Mouse (Mus musculus): ENCODE results near the gene Cdh23. TPM values are rescaled to one million over a fixed set of nuclear protein-coding genes. Genes with fewer than 3 reads are reported as not detected.
A peak's percentile ranks its signal among the peaks of the same experiment; 100 is the strongest.

Gene Cdh23
- polyA plus RNA-seq, 1 experiment from 2014 or later = 0.26 TPM

GRCm38 (mm10) chr10:60281571-60282050 lies 414.7 kb downstream of the Cdh23 start:
- Histone ChIP-seq H3K4me3 (ENCODE audit: low read depth, low read length) (no peak overlapping the region), H3K36me3 (ENCODE audit: control insufficient read depth, insufficient read depth) (no peaks in the 10 kb centered on the region; the same call in 1 of the 2 replicates), H3K27ac (ENCODE audit: low read depth, low read length) (peak overlapping the region; percentile 15; the same call in 1 of the 2 replicates), H3K9ac (ENCODE audit: low read depth, low read length) (no peak overlapping the region), H3K9me3 (ENCODE audit: control insufficient read depth) (no peaks in the 10 kb centered on the region), H3K4me2 (replicated peaks; ENCODE audit: low read depth) (peak overlapping the region; percentile 17; the same call in 1 of the 2 replicates), H3K27me3 (replicated peaks; ENCODE audit: control insufficient read depth, insufficient read depth, low read length) (no peaks in the 10 kb centered on the region), H3K4me1 (replicated peaks; ENCODE audit: control insufficient read depth, insufficient read depth, low read length) (peaks cover 20% of the 10 kb centered on the region)
- WGBS = 65% methylated on average over 9 of the region's 9 CpGs
- ATAC-seq = no peak
- TF ChIP-seq CTCF (IDR thresholded peaks at IDR 0.05; ENCODE audit: low read depth) = no peak

GRCm38 (mm10) chr10:60280353-60280752 lies 415.9 kb downstream of the Cdh23 start:
- TF ChIP-seq CTCF (IDR thresholded peaks at IDR 0.05; ENCODE audit: low read depth) = no peak
- Histone ChIP-seq H3K4me3 (ENCODE audit: low read depth, low read length) (no peak overlapping the region), H3K4me1 (replicated peaks; ENCODE audit: control insufficient read depth, insufficient read depth, low read length) (peaks cover 20% of the 10 kb centered on the region), H3K27me3 (replicated peaks; ENCODE audit: control insufficient read depth, insufficient read depth, low read length) (no peaks in the 10 kb centered on the region), H3K4me2 (replicated peaks; ENCODE audit: low read depth) (peak overlapping the region; percentile 10; the same call in 1 of the 2 replicates), H3K36me3 (ENCODE audit: control insufficient read depth, insufficient read depth) (no peaks in the 10 kb centered on the region; the same call in 1 of the 2 replicates), H3K9me3 (ENCODE audit: control insufficient read depth) (no peaks in the 10 kb centered on the region), H3K9ac (ENCODE audit: low read depth, low read length) (no peak overlapping the region), H3K27ac (ENCODE audit: low read depth, low read length) (no peak overlapping the region)
- no peak for ATAC-seq
- WGBS = 78% methylated on average over 6 of the region's 6 CpGs

- Histone ChIP-seq H3K27me3 (replicated peaks; ENCODE audit: control insufficient read depth, insufficient read depth, low read length) (no peaks in the 10 kb centered on the region), H3K4me3 (ENCODE audit: low read depth, low read length) (no peak overlapping the region), H3K4me2 (replicated peaks; ENCODE audit: low read depth) (peak overlapping the region; percentile 10; the same call in 1 of the 2 replicates), H3K36me3 (ENCODE audit: control insufficient read depth, insufficient read depth) (no peaks in the 10 kb centered on the region; the same call in 1 of the 2 replicates), H3K27ac (ENCODE audit: low read depth, low read length) (no peak overlapping the region), H3K9ac (ENCODE audit: low read depth, low read length) (no peak overlapping the region), H3K4me1 (replicated peaks; ENCODE audit: control insufficient read depth, insufficient read depth, low read length) (peaks cover 20% of the 10 kb centered on the region), H3K9me3 (ENCODE audit: control insufficient read depth) (no peaks in the 10 kb centered on the region)
- ATAC-seq = no peak
- 83% methylated on average over 9 of the region's 9 CpGs for WGBS
- no peak for TF ChIP-seq CTCF (IDR thresholded peaks at IDR 0.05; ENCODE audit: low read depth)
Observed at GRCm38 (mm10) chr10:60279941-60280301, 416.4 kb downstream of the Cdh23 start.

- Histone ChIP-seq H3K9me3 (ENCODE audit: control insufficient read depth) (no peaks in the 10 kb centered on the region), H3K27me3 (replicated peaks; ENCODE audit: control insufficient read depth, insufficient read depth, low read length) (no peaks in the 10 kb centered on the region), H3K9ac (ENCODE audit: low read depth, low read length) (no peak overlapping the region), H3K4me2 (replicated peaks; ENCODE audit: low read depth) (peak overlapping the region; percentile 84), H3K4me3 (ENCODE audit: low read depth, low read length) (no peak overlapping the region), H3K27ac (ENCODE audit: low read depth, low read length) (no peak overlapping the region), H3K4me1 (replicated peaks; ENCODE audit: control insufficient read depth, insufficient read depth, low read length) (peaks cover 14% of the 10 kb centered on the region), H3K36me3 (ENCODE audit: control insufficient read depth, insufficient read depth) (no peaks in the 10 kb centered on the region; the same call in 1 of the 2 replicates)
- 56% methylated on average over 8 of the region's 8 CpGs for WGBS
- no peak for TF ChIP-seq CTCF (IDR thresholded peaks at IDR 0.05; ENCODE audit: low read depth)
- no peak for ATAC-seq
Observed at GRCm38 (mm10) chr10:60279290-60279940, 416.9 kb downstream of the Cdh23 start.

GRCm38 (mm10) chr10:60278786-60279185 lies 417.5 kb downstream of the Cdh23 start:
- Histone ChIP-seq H3K27ac (ENCODE audit: low read depth, low read length) (no peak overlapping the region), H3K4me2 (replicated peaks; ENCODE audit: low read depth) (peak overlapping the region; percentile 84), H3K4me1 (replicated peaks; ENCODE audit: control insufficient read depth, insufficient read depth, low read length) (peaks cover 14% of the 10 kb centered on the region), H3K9ac (ENCODE audit: low read depth, low read length) (no peak overlapping the region), H3K4me3 (ENCODE audit: low read depth, low read length) (0 out of 2 replicates have a peak overlapping the region, but pooled peaks have one; percentile 83), H3K27me3 (replicated peaks; ENCODE audit: control insufficient read depth, insufficient read depth, low read length) (no peaks in the 10 kb centered on the region), H3K9me3 (ENCODE audit: control insufficient read depth) (no peaks in the 10 kb centered on the region), H3K36me3 (ENCODE audit: control insufficient read depth, insufficient read depth) (no peaks in the 10 kb centered on the region; the same call in 1 of the 2 replicates)
- ATAC-seq = no peak
- 61% methylated on average over 3 of the region's 3 CpGs for WGBS
- no peak for TF ChIP-seq CTCF (IDR thresholded peaks at IDR 0.05; ENCODE audit: low read depth)

GRCm38 (mm10) chr10:60278006-60278399 lies 418.3 kb downstream of the Cdh23 start:
- whole genome bisulfite sequencing = 4% methylated on average over 13 of the region's 13 CpGs
- peak overlapping the region; percentile 84 for H3K9ac ChIP-seq (ENCODE audit: low read depth, low read length)
- H3K9me3 ChIP-seq (ENCODE audit: control insufficient read depth) = no peaks in the 10 kb centered on the region
- no peak; the same call in 1 of the 2 replicates for ATAC-seq
- peak overlapping the region; percentile 89 for H3K27ac ChIP-seq (ENCODE audit: low read depth, low read length)
- H3K36me3 ChIP-seq (ENCODE audit: control insufficient read depth, insufficient read depth) = no peaks in the 10 kb centered on the region; the same call in 1 of the 2 replicates
- peaks cover 14% of the 10 kb centered on the region for H3K4me1 ChIP-seq (replicated peaks; ENCODE audit: control insufficient read depth, insufficient read depth, low read length)
- no peak for TF ChIP-seq CTCF (IDR thresholded peaks at IDR 0.05; ENCODE audit: low read depth)
- no peaks in the 10 kb centered on the region for H3K27me3 ChIP-seq (replicated peaks; ENCODE audit: control insufficient read depth, insufficient read depth, low read length)
- H3K4me3 ChIP-seq (ENCODE audit: low read depth, low read length) = peak overlapping the region; percentile 83
- peak overlapping the region; percentile 84 for H3K4me2 ChIP-seq (replicated peaks; ENCODE audit: low read depth)

All from intestine, postnatal 0 days (tissue).